ENCODE assay signal across 8 mouse cellular contexts in genomic region chr1:181211920-181212633, GRCm38 (mm10). TPM values are rescaled to one million over a fixed set of nuclear protein-coding genes. Genes with fewer than 3 reads are reported as not detected.
DNase-seq lines count a peak whose midpoint lies in the region; ATAC-seq lines count a peak whose summit lies in the region.

TSS of gene Wdr26 (minus strand) at chr1:181212001.

- H3K27me3 ChIP-seq in forebrain, embryonic 11.5 days (ENCODE audit: control insufficient read depth, insufficient read depth, low read length): no peaks in the 10 kb centered on the region
- no peaks in the 10 kb centered on the region for H3K27me3 ChIP-seq in heart, embryonic 16.5 days (ENCODE audit: control insufficient read depth, insufficient read depth, low read length)
- H3K27me3 ChIP-seq in liver, embryonic 15.5 days: no peaks in the 10 kb centered on the region
- H3K27me3 ChIP-seq in neural tube, embryonic 12.5 days (replicated peaks): no peaks in the 10 kb centered on the region

- peaks cover 5% of the 10 kb centered on the region; the same call in 1 of the 2 replicates for H3K4me1 ChIP-seq in forebrain, embryonic 11.5 days (replicated peaks; ENCODE audit: control insufficient read depth, insufficient read depth, low read length)
- peaks cover 27% of the 10 kb centered on the region for H3K4me1 ChIP-seq in heart, embryonic 16.5 days (ENCODE audit: control insufficient read depth, insufficient read depth, low read length)
- H3K4me1 ChIP-seq in liver, embryonic 15.5 days (replicated peaks): peaks cover 62% of the 10 kb centered on the region
- peaks cover 25% of the 10 kb centered on the region for H3K4me1 ChIP-seq in neural tube, embryonic 12.5 days

- no peaks in the 10 kb centered on the region for H3K9me3 ChIP-seq in forebrain, embryonic 11.5 days (ENCODE audit: control insufficient read depth, low read length)
- no peaks in the 10 kb centered on the region for H3K9me3 ChIP-seq in heart, embryonic 16.5 days (replicated peaks; ENCODE audit: control insufficient read depth, low read length)
- no peaks in the 10 kb centered on the region for H3K9me3 ChIP-seq in liver, embryonic 15.5 days (replicated peaks)
- H3K9me3 ChIP-seq in neural tube, embryonic 12.5 days: no peaks in the 10 kb centered on the region

- 2% methylated on average over 53 of the region's 54 CpGs for WGBS in forebrain, embryonic 11.5 days
- WGBS in heart, embryonic 16.5 days: under 1% methylated on average over 53 of the region's 54 CpGs
- 1% methylated on average over 46 of the region's 54 CpGs for WGBS in liver, embryonic 15.5 days (ENCODE audit: insufficient replicate concordance)
- WGBS in neural tube, embryonic 12.5 days: under 1% methylated on average over 54 of the region's 54 CpGs

- H3K36me3 ChIP-seq in forebrain, embryonic 11.5 days (ENCODE audit: control insufficient read depth, insufficient read depth, low read length): no peaks in the 10 kb centered on the region
- peaks cover 2% of the 10 kb centered on the region; the same call in 1 of the 2 replicates for H3K36me3 ChIP-seq in heart, embryonic 16.5 days (ENCODE audit: control insufficient read depth, insufficient read depth)
- H3K36me3 ChIP-seq in liver, embryonic 15.5 days (replicated peaks): peaks cover 25% of the 10 kb centered on the region
- peaks cover 6% of the 10 kb centered on the region; the same call in 1 of the 2 replicates for H3K36me3 ChIP-seq in neural tube, embryonic 12.5 days

- peak within 1 kb of the TSS; percentile 97 for H3K4me2 ChIP-seq in forebrain, embryonic 11.5 days (ENCODE audit: low read depth, low read length, severe bottlenecking)
- H3K4me2 ChIP-seq in heart, embryonic 16.5 days (ENCODE audit: low read depth, low read length): peak within 1 kb of the TSS; percentile 84
- peak within 1 kb of the TSS; percentile 91 for H3K4me2 ChIP-seq in liver, embryonic 15.5 days
- H3K4me2 ChIP-seq in neural tube, embryonic 12.5 days (replicated peaks): peak within 1 kb of the TSS; percentile 94

- H3K4me3 ChIP-seq in forebrain, embryonic 11.5 days (ENCODE audit: low read depth, low read length): peak within 1 kb of the TSS; percentile 100
- peak within 1 kb of the TSS; percentile 71 for H3K4me3 ChIP-seq in heart, embryonic 16.5 days (ENCODE audit: low read length)
- peak within 1 kb of the TSS; percentile 84 for H3K4me3 ChIP-seq in liver, embryonic 15.5 days (replicated peaks)
- peak within 1 kb of the TSS; percentile 100 for H3K4me3 ChIP-seq in neural tube, embryonic 12.5 days

- H3K9ac ChIP-seq in forebrain, embryonic 11.5 days (ENCODE audit: low read length): peak within 1 kb of the TSS; percentile 94
- peak within 1 kb of the TSS; percentile 99 for H3K9ac ChIP-seq in heart, embryonic 16.5 days (ENCODE audit: low read length)
- peak within 1 kb of the TSS; percentile 100 for H3K9ac ChIP-seq in liver, embryonic 15.5 days
- peak within 1 kb of the TSS; percentile 99 for H3K9ac ChIP-seq in neural tube, embryonic 12.5 days

- H3K27ac ChIP-seq in forebrain, embryonic 11.5 days (ENCODE audit: low read depth, low read length): peak within 1 kb of the TSS; percentile 83
- peak within 1 kb of the TSS; percentile 96 for H3K27ac ChIP-seq in heart, embryonic 16.5 days (ENCODE audit: low read length)
- peak within 1 kb of the TSS; percentile 99 for H3K27ac ChIP-seq in liver, embryonic 15.5 days (replicated peaks)
- H3K27ac ChIP-seq in neural tube, embryonic 12.5 days: peak within 1 kb of the TSS; percentile 87

- DNase-seq in CD8-positive naive resting alpha-beta T cell, adult 2 months (ENCODE audit: low read depth in 2 of 2, low spot score in 2 of 2): peak; percentile 68 to 71
- DNase-seq in c-Kit-negative CD71-positive TER-119-positive erythroid progenitor cells, embryonic 14.5 days (ENCODE audit: low read depth, low spot score): peak; percentile 67
- DNase-seq in forebrain, embryonic 11.5 days (ENCODE audit: low spot score): peak; percentile 92
- DNase-seq in kidney, postnatal 36 days: peak; percentile 81 to 86
- DNase-seq in telencephalon, adult 2 months (ENCODE audit: low read depth, low spot score): peak; percentile 82

- ATAC-seq in forebrain, embryonic 11.5 days (replicated peaks; ENCODE audit: low FRiP score): peak; percentile 95
- peak; percentile 89 for ATAC-seq in heart, embryonic 16.5 days (replicated peaks; ENCODE audit: extremely low read depth, insufficient read depth, low FRiP score)
- peak; percentile 76 for ATAC-seq in liver, embryonic 15.5 days (ENCODE audit: insufficient read depth)
- ATAC-seq in neural tube, embryonic 12.5 days (ENCODE audit: low FRiP score, low read depth): peak; percentile 94

RNA-seq across cellular contexts. Expression of gene Wdr26, which starts in this region (rescaled TPM):
- polyA plus RNA-seq in forebrain, embryonic 11.5 days (2014; fragmentation: Nextera tagmentation; extraction: Ambion mirVana): 34.1 and 45.0 TPM in 2 replicates
- 22.7 and 24.3 TPM in 2 replicates for polyA plus RNA-seq in heart, embryonic 16.5 days (2015; fragmentation: Nextera tagmentation; extraction: Ambion mirVana)
- 40.8 and 45.0 TPM in 2 replicates for polyA plus RNA-seq in liver, embryonic 15.5 days (2015; fragmentation: Nextera tagmentation; extraction: Ambion mirVana)
- polyA plus RNA-seq in neural tube, embryonic 12.5 days (2016; fragmentation: Nextera tagmentation; extraction: Ambion mirVana): 45.9 and 51.2 TPM in 2 replicates

Comparison
In these comparisons a context has a peak if more than half of its experiments do, and no peak if none do; other contexts are left out.
1. Peak in every context shown above with its lines: DNase-seq, ATAC-seq, H3K4me3 ChIP-seq and H3K27ac ChIP-seq.